Mouse (Mus musculus): ENCODE measurements around the gene Erc2. TPM values are rescaled to one million over a fixed set of nuclear protein-coding genes. Genes with fewer than 3 reads are reported as not detected.

The Erc2 gene
- total and polyA plus RNA-seq, 2 experiments from 2014 or later, result 94.0 to 119 TPM

DNA sequence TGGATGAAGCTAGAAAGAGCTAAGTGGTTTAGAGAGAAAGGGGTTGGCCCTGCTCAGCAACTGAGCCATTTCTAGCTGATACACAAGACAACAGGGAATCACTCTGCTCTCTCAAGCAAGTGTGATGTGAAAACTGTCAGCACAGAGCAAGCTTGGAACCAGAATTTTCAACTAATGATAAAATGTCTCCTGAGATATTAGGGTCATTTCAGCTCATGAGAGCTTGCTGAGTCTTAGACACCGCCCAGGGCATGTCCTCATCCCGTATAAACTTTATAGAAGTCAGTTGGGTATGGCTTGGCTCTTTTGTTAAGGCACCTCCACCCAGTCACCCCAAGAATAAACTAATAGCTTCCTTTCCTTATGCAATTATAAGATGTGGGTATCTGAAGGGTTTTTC, 666.0 kb downstream of the Erc2 start:
- Histone ChIP-seq H3K9ac (replicated peaks; ENCODE audit: low read length, poor library complexity, severe bottlenecking) (no peak overlapping the region), H3K4me1 (ENCODE audit: insufficient read depth, low read length) (no peaks in the 10 kb centered on the region)
- 92% methylated on average over 2 of the region's 2 CpGs for WGBS

DNA sequence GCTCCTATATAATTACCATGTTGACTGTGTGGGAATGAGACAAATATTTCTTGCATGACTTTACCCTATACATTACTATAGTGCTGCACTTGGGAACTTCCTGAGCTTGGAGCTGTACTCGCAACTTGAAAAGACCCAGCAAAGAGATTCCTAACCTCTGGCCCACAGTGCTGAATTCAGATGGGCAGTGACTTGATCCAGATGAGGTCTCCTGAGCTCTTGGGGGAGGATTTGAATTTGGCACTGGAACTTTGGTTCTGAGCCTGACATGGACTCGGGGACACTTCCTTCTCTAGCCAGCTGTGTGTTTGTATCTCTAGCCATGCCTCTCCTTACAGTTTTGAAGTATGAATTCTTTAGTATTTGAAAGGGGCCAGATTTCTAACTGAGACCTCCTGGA, 666.7 kb downstream of the Erc2 start:
- WGBS, result 85% methylated on average over 2 of the region's 2 CpGs
- no peaks in the 10 kb centered on the region for H3K27me3 ChIP-seq (ENCODE audit: insufficient read depth, low read length)

More for the DNA sequence above, 666.0 kb downstream of the Erc2 start:
- no peaks in the 10 kb centered on the region for H3K9me3 ChIP-seq (ENCODE audit: low read length)
- DNase-seq (ENCODE audit: low spot score) (no peak), ATAC-seq (ENCODE audit: low FRiP score) (no peak)
- H3K27me3 ChIP-seq (ENCODE audit: insufficient read depth, low read length), result no peaks in the 10 kb centered on the region
- no peak overlapping the region for H3K4me3 ChIP-seq (ENCODE audit: low read depth, low read length)
- H3K27ac ChIP-seq (ENCODE audit: low read depth, low read length), result no peak overlapping the region
- no peaks in the 10 kb centered on the region for H3K36me3 ChIP-seq (ENCODE audit: insufficient read depth, low read length)
- no peak for TF ChIP-seq CTCF (IDR thresholded peaks at IDR 0.05)
- H3K4me2 ChIP-seq (ENCODE audit: low read depth, low read length, poor library complexity, severe bottlenecking), result no peak overlapping the region

DNA sequence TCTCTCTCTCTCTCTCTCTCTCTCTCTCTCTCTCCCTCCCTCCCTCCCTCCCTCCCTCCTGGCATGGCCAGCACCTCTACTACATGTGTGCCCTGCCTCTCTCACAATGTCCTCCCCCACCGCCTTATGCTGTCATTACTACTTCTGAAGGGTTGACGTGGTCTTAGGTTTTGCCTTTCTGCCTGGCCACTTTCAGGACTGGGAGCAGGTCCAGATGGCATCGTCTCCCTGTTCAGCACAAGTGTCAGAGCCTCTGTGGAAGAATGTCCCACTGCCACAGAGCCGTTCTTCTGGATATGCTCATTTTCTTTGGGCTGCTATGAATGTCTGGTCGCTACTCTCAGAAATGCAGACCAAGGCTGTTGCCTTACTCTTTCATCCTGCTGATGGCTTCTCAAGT, 671.7 kb downstream of the Erc2 start:
- no peak for ATAC-seq (ENCODE audit: low FRiP score)
- no peak for DNase-seq (ENCODE audit: low spot score)
- no peaks in the 10 kb centered on the region for H3K27me3 ChIP-seq (ENCODE audit: insufficient read depth, low read length)

More for the DNA sequence above, 666.7 kb downstream of the Erc2 start:
- H3K36me3 ChIP-seq (ENCODE audit: insufficient read depth, low read length), result no peaks in the 10 kb centered on the region
- no peaks in the 10 kb centered on the region for H3K4me1 ChIP-seq (ENCODE audit: insufficient read depth, low read length)
- H3K4me2 ChIP-seq (ENCODE audit: low read depth, low read length, poor library complexity, severe bottlenecking), result no peak overlapping the region
- no peak for TF ChIP-seq CTCF (IDR thresholded peaks at IDR 0.05)
- ATAC-seq (ENCODE audit: low FRiP score), result no peak
- no peak overlapping the region for H3K9ac ChIP-seq (replicated peaks; ENCODE audit: low read length, poor library complexity, severe bottlenecking)
- H3K4me3 ChIP-seq (ENCODE audit: low read depth, low read length), result no peak overlapping the region
- no peaks in the 10 kb centered on the region for H3K9me3 ChIP-seq (ENCODE audit: low read length)
- DNase-seq (ENCODE audit: low spot score), result no peak
- no peak overlapping the region for H3K27ac ChIP-seq (ENCODE audit: low read depth, low read length)

DNA sequence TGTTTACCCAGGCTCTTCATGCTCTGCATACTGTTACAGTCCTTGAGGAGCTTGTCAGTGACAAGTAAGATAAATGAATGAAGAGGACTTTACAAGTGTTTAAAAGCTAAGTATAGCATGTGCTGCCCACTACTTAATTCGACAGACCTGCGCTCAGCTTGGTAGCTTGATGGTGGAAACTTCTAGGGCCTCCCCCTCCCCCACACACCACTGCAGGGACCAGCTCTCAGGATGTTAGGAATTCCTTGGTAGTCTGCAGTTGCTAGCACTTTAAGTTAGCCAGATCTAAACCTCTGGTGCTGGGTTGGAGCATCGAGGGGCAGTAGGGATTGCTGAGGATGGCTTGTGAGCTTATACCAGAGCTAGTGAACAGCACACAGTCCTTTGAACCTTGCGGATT, 672.9 kb downstream of the Erc2 start:
- no peaks in the 10 kb centered on the region for H3K27me3 ChIP-seq (ENCODE audit: insufficient read depth, low read length)
- ATAC-seq (ENCODE audit: low FRiP score) (no peak), DNase-seq (ENCODE audit: low spot score) (no peak)
- H3K36me3 ChIP-seq (ENCODE audit: insufficient read depth, low read length), result no peaks in the 10 kb centered on the region
- no peak overlapping the region for H3K4me3 ChIP-seq (ENCODE audit: low read depth, low read length)
- 75% methylated on average over 4 of the region's 4 CpGs for WGBS
- no peak overlapping the region for H3K27ac ChIP-seq (ENCODE audit: low read depth, low read length)
- H3K4me2 ChIP-seq (ENCODE audit: low read depth, low read length, poor library complexity, severe bottlenecking), result no peak overlapping the region
- no peaks in the 10 kb centered on the region for H3K4me1 ChIP-seq (ENCODE audit: insufficient read depth, low read length)
- TF ChIP-seq CTCF (IDR thresholded peaks at IDR 0.05), result no peak
- H3K9me3 ChIP-seq (ENCODE audit: low read length), result no peaks in the 10 kb centered on the region
- no peak overlapping the region for H3K9ac ChIP-seq (replicated peaks; ENCODE audit: low read length, poor library complexity, severe bottlenecking)

More for the DNA sequence above, 671.7 kb downstream of the Erc2 start:
- WGBS, result 85% methylated on average over 5 of the region's 5 CpGs
- TF ChIP-seq CTCF (IDR thresholded peaks at IDR 0.05), result no peak
- Histone ChIP-seq H3K9me3 (ENCODE audit: low read length) (no peaks in the 10 kb centered on the region), H3K27ac (ENCODE audit: low read depth, low read length) (no peak overlapping the region), H3K4me2 (ENCODE audit: low read depth, low read length, poor library complexity, severe bottlenecking) (no peak overlapping the region), H3K4me1 (ENCODE audit: insufficient read depth, low read length) (no peaks in the 10 kb centered on the region), H3K4me3 (ENCODE audit: low read depth, low read length) (no peak overlapping the region), H3K36me3 (ENCODE audit: insufficient read depth, low read length) (no peaks in the 10 kb centered on the region), H3K9ac (replicated peaks; ENCODE audit: low read length, poor library complexity, severe bottlenecking) (no peak overlapping the region)

DNA sequence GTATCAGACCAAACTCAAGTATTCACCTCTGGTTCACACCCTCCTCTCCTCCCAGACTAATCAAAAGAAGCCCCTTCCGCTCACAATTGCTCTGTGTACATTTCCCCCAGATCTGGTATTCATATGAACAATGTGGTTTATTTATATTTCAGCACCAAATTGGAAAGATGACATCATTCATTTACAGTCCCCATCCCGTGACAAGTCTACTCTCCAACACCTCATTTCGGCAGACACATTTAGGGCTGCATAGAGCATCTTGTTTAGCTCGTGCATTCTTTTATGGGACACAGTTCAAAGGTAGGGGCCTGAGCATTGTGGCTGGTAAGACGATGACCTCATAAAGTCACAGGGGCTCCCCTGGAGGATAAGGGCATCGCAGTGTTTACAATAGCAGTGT, 677.9 kb downstream of the Erc2 start:
- no peaks in the 10 kb centered on the region for H3K9me3 ChIP-seq (ENCODE audit: low read length)
- no peak for TF ChIP-seq CTCF (IDR thresholded peaks at IDR 0.05)
- H3K4me2 ChIP-seq (ENCODE audit: low read depth, low read length, poor library complexity, severe bottlenecking), result no peak overlapping the region
- 0 out of 2 replicates have a peak, but pooled peaks cover 9% of the 10 kb centered on the region for H3K36me3 ChIP-seq (ENCODE audit: insufficient read depth, low read length)
- 80% methylated on average over 6 of the region's 6 CpGs for WGBS
- no peak overlapping the region for H3K4me3 ChIP-seq (ENCODE audit: low read depth, low read length)
- H3K27ac ChIP-seq (ENCODE audit: low read depth, low read length), result no peak overlapping the region
- no peak overlapping the region for H3K9ac ChIP-seq (replicated peaks; ENCODE audit: low read length, poor library complexity, severe bottlenecking)
- no peaks in the 10 kb centered on the region for H3K27me3 ChIP-seq (ENCODE audit: insufficient read depth, low read length)
- DNase-seq (ENCODE audit: low spot score), result no peak
- no peaks in the 10 kb centered on the region for H3K4me1 ChIP-seq (ENCODE audit: insufficient read depth, low read length)
- ATAC-seq (ENCODE audit: low FRiP score), result no peak

DNA sequence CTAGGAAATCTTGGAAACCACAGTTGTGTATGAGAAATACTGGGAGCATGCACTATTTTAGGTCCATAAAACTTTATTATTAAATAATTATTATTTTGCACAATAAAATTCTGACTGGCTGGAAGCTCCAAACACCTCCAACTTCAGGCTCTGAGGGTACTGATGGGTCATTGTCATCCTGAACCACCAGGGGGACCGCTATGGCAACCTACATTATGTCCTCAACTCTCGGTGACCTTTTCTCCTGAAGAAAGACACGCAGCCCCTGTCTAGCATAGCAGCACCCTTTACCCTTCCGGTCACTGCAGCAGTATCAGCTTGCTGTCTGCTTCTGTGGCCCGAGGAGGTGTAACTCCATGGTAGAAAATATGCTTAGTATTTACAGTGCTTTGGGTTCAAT, 679.0 kb downstream of the Erc2 start:
- no peak overlapping the region for H3K9ac ChIP-seq (replicated peaks; ENCODE audit: low read length, poor library complexity, severe bottlenecking)
- H3K36me3 ChIP-seq (ENCODE audit: insufficient read depth, low read length), result 0 out of 2 replicates have a peak, but pooled peaks cover 9% of the 10 kb centered on the region
- ATAC-seq (ENCODE audit: low FRiP score), result no peak
- H3K27ac ChIP-seq (ENCODE audit: low read depth, low read length), result no peak overlapping the region
- H3K27me3 ChIP-seq (ENCODE audit: insufficient read depth, low read length), result no peaks in the 10 kb centered on the region
- DNase-seq (ENCODE audit: low spot score), result no peak
- WGBS, result 66% methylated on average over 5 of the region's 5 CpGs
- no peak overlapping the region for H3K4me2 ChIP-seq (ENCODE audit: low read depth, low read length, poor library complexity, severe bottlenecking)
- no peak overlapping the region for H3K4me3 ChIP-seq (ENCODE audit: low read depth, low read length)
- peak; percentile 31 for TF ChIP-seq CTCF (IDR thresholded peaks at IDR 0.05)
- H3K4me1 ChIP-seq (ENCODE audit: insufficient read depth, low read length), result no peaks in the 10 kb centered on the region
- H3K9me3 ChIP-seq (ENCODE audit: low read length), result no peaks in the 10 kb centered on the region

Measured in midbrain, postnatal 0 days (tissue).